Mouse (Mus musculus): ENCODE measurements at regions not wholly inside any gene's neighbourhood (a gene's known extent, or its start where the extent isn't known, plus 50 kb on each side); places are given as distances from the start of the nearest gene placed in this dataset.

GRCm38 (mm10) chr9:101509196-101509595, 257.6 kb upstream of the Ppp2r3a start:
- H3K27ac ChIP-seq (ENCODE audit: insufficient read depth, low read length) = no peak overlapping the region

GRCm38 (mm10) chr9:101507023-101507690, 255.6 kb upstream of the Ppp2r3a start:
- Histone ChIP-seq H3K4me3 (ENCODE audit: insufficient read depth, low read length) (no peak overlapping the region), H3K27ac (ENCODE audit: insufficient read depth, low read length) (no peak overlapping the region), H3K4me1 (ENCODE audit: control insufficient read depth, insufficient read depth, low read length) (no peaks in the 10 kb centered on the region)
- TF ChIP-seq POLR2A (IDR thresholded peaks at IDR 0.05; ENCODE audit: extremely low read depth, insufficient read depth, low read length) (no peak), CTCF (IDR thresholded peaks at IDR 0.05; ENCODE audit: extremely low read depth, insufficient read depth, low read length) (no peak)

More at GRCm38 (mm10) chr9:101509196-101509595, 257.6 kb upstream of the Ppp2r3a start:
- no peak overlapping the region for H3K4me3 ChIP-seq (ENCODE audit: insufficient read depth, low read length)
- no peak for TF ChIP-seq POLR2A (IDR thresholded peaks at IDR 0.05; ENCODE audit: extremely low read depth, insufficient read depth, low read length)
- TF ChIP-seq CTCF (IDR thresholded peaks at IDR 0.05; ENCODE audit: extremely low read depth, insufficient read depth, low read length) = no peak
- H3K4me1 ChIP-seq (ENCODE audit: control insufficient read depth, insufficient read depth, low read length) = no peaks in the 10 kb centered on the region

- TF ChIP-seq CTCF (IDR thresholded peaks at IDR 0.05; ENCODE audit: extremely low read depth, insufficient read depth, low read length) (no peak), POLR2A (IDR thresholded peaks at IDR 0.05; ENCODE audit: extremely low read depth, insufficient read depth, low read length) (no peak)
- no peak overlapping the region for H3K27ac ChIP-seq (ENCODE audit: insufficient read depth, low read length)
- H3K4me3 ChIP-seq (ENCODE audit: insufficient read depth, low read length) = no peak overlapping the region
- no peaks in the 10 kb centered on the region for H3K4me1 ChIP-seq (ENCODE audit: control insufficient read depth, insufficient read depth, low read length)
Observed at GRCm38 (mm10) chr9:101501706-101502465, 250.3 kb upstream of the Ppp2r3a start.

- H3K4me3 ChIP-seq (ENCODE audit: insufficient read depth, low read length) = no peak overlapping the region
- TF ChIP-seq POLR2A (IDR thresholded peaks at IDR 0.05; ENCODE audit: extremely low read depth, insufficient read depth, low read length) = no peak
- no peak for TF ChIP-seq CTCF (IDR thresholded peaks at IDR 0.05; ENCODE audit: extremely low read depth, insufficient read depth, low read length)
- H3K4me1 ChIP-seq (ENCODE audit: control insufficient read depth, insufficient read depth, low read length) = no peaks in the 10 kb centered on the region
- H3K27ac ChIP-seq (ENCODE audit: insufficient read depth, low read length) = no peak overlapping the region
Observed at GRCm38 (mm10) chr9:101501036-101501435, 249.4 kb upstream of the Ppp2r3a start.

- Histone ChIP-seq H3K4me1 (ENCODE audit: control insufficient read depth, insufficient read depth, low read length) (no peaks in the 10 kb centered on the region), H3K4me3 (ENCODE audit: insufficient read depth, low read length) (no peak overlapping the region), H3K27ac (ENCODE audit: insufficient read depth, low read length) (no peak overlapping the region)
- TF ChIP-seq POLR2A (IDR thresholded peaks at IDR 0.05; ENCODE audit: extremely low read depth, insufficient read depth, low read length) (no peak), CTCF (IDR thresholded peaks at IDR 0.05; ENCODE audit: extremely low read depth, insufficient read depth, low read length) (no peak)
Observed at GRCm38 (mm10) chr9:101498721-101499120, 247.1 kb upstream of the Ppp2r3a start.

GRCm38 (mm10) chr9:101495768-101496167, 244.2 kb upstream of the Ppp2r3a start:
- no peak for TF ChIP-seq CTCF (IDR thresholded peaks at IDR 0.05; ENCODE audit: extremely low read depth, insufficient read depth, low read length)
- TF ChIP-seq POLR2A (IDR thresholded peaks at IDR 0.05; ENCODE audit: extremely low read depth, insufficient read depth, low read length) = no peak
- no peak overlapping the region for H3K27ac ChIP-seq (ENCODE audit: insufficient read depth, low read length)
- no peaks in the 10 kb centered on the region for H3K4me1 ChIP-seq (ENCODE audit: control insufficient read depth, insufficient read depth, low read length)
- H3K4me3 ChIP-seq (ENCODE audit: insufficient read depth, low read length) = no peak overlapping the region

- H3K27ac ChIP-seq (ENCODE audit: insufficient read depth, low read length) = no peak overlapping the region
- H3K4me3 ChIP-seq (ENCODE audit: insufficient read depth, low read length) = no peak overlapping the region
- TF ChIP-seq CTCF (IDR thresholded peaks at IDR 0.05; ENCODE audit: extremely low read depth, insufficient read depth, low read length) (no peak), POLR2A (IDR thresholded peaks at IDR 0.05; ENCODE audit: extremely low read depth, insufficient read depth, low read length) (no peak)
- H3K4me1 ChIP-seq (ENCODE audit: control insufficient read depth, insufficient read depth, low read length) = no peaks in the 10 kb centered on the region
Observed at GRCm38 (mm10) chr9:101489013-101489412, 237.4 kb upstream of the Ppp2r3a start.

- TF ChIP-seq CTCF (IDR thresholded peaks at IDR 0.05; ENCODE audit: extremely low read depth, insufficient read depth, low read length) = no peak
- no peak for TF ChIP-seq POLR2A (IDR thresholded peaks at IDR 0.05; ENCODE audit: extremely low read depth, insufficient read depth, low read length)
- H3K27ac ChIP-seq (ENCODE audit: insufficient read depth, low read length) = no peak overlapping the region
- H3K4me3 ChIP-seq (ENCODE audit: insufficient read depth, low read length) = no peak overlapping the region
- H3K4me1 ChIP-seq (ENCODE audit: control insufficient read depth, insufficient read depth, low read length) = no peaks in the 10 kb centered on the region; the same call in 1 of the 2 replicates
Observed at GRCm38 (mm10) chr9:101476223-101476622, 224.6 kb upstream of the Ppp2r3a start.

GRCm38 (mm10) chr9:101473074-101473461, 221.5 kb upstream of the Ppp2r3a start:
- no peak for TF ChIP-seq CTCF (IDR thresholded peaks at IDR 0.05; ENCODE audit: extremely low read depth, insufficient read depth, low read length)
- no peak overlapping the region for H3K27ac ChIP-seq (ENCODE audit: insufficient read depth, low read length)
- no peak overlapping the region for H3K4me3 ChIP-seq (ENCODE audit: insufficient read depth, low read length)
- H3K4me1 ChIP-seq (ENCODE audit: control insufficient read depth, insufficient read depth, low read length) = no peaks in the 10 kb centered on the region; the same call in 1 of the 2 replicates

Data from cortical plate, adult 2 months (tissue).